Mouse (Mus musculus) T-helper 17 cell (primary cell): ENCODE measurements around the gene Thap12.

Experiments
- in situ Hi-C, 2 experiments: fragments of 300-600 bp; cut with MboI, MseI; formaldehyde crosslinking; loops; 1 replicate in 1 of 2; 2 replicates in 1 of 2; pipeline ENCODE4 v1.15.1; 2025; ENCODE audit warnings: high pct_unique_total_duplicates in 2 of 2

Gene Thap12

GRCm38 (mm10) chr7:98702283-98703240, at the start of gene Thap12:
Thap12 (plus strand) TSS chr7:98703103.
- in situ Hi-C loops, result loop anchor here in 1 of 2 experiments (25.0 kb wide), 1 partner anchor 1135 kb away; the partner anchor contains the start of gene Neu3

GRCm38 (mm10) chr7:98655681-98656530, 47.0 kb upstream of the Thap12 start:
- in situ Hi-C loops, result loop anchor here (5.0 kb wide), 1 partner anchor 36 kb away; no protein-coding TSS in a partner anchor

- in situ Hi-C loops, result loop anchor here (5.0 kb wide), 1 partner anchor 36 kb away; no protein-coding TSS in a partner anchor
Measured at GRCm38 (mm10) chr7:98656531-98657221, 46.2 kb upstream of the Thap12 start, which contains the start of gene Emsy. Emsy (minus strand) TSS chr7:98656783.

GRCm38 (mm10) chr7:98665166-98665565, 37.7 kb upstream of the Thap12 start:
- in situ Hi-C loops, result no loop called here

GRCm38 (mm10) chr7:98665726-98666125, 37.2 kb upstream of the Thap12 start:
- in situ Hi-C loops, result no loop called here

- in situ Hi-C loops, result no loop called here
Measured at GRCm38 (mm10) chr7:98667956-98668746, 34.8 kb upstream of the Thap12 start.

GRCm38 (mm10) chr7:98670831-98671230, 32.1 kb upstream of the Thap12 start:
- in situ Hi-C loops, result no loop called here

GRCm38 (mm10) chr7:98671416-98671815, 31.5 kb upstream of the Thap12 start:
- in situ Hi-C loops, result no loop called here

- in situ Hi-C loops, result no loop called here
Measured at GRCm38 (mm10) chr7:98672241-98672955, 30.5 kb upstream of the Thap12 start.

- in situ Hi-C loops, result no loop called here
Measured at GRCm38 (mm10) chr7:98674344-98674743, 28.6 kb upstream of the Thap12 start.

- in situ Hi-C loops, result loop anchor here in 1 of 2 experiments (25.0 kb wide), 1 partner anchor 1165 kb away; no protein-coding TSS in a partner anchor
Measured at GRCm38 (mm10) chr7:98677511-98677910, 25.4 kb upstream of the Thap12 start.

GRCm38 (mm10) chr7:98678441-98678840, 24.5 kb upstream of the Thap12 start:
- in situ Hi-C loops, result loop anchor here in 1 of 2 experiments (25.0 kb wide), 1 partner anchor 1166 kb away; no protein-coding TSS in a partner anchor

GRCm38 (mm10) chr7:98680691-98681090, 22.2 kb upstream of the Thap12 start:
- in situ Hi-C loops, result loop anchor here in 1 of 2 experiments (25.0 kb wide), 1 partner anchor 1168 kb away; no protein-coding TSS in a partner anchor

GRCm38 (mm10) chr7:98682821-98683220, 20.1 kb upstream of the Thap12 start:
- in situ Hi-C loops, result loop anchor here in 1 of 2 experiments (25.0 kb wide), 1 partner anchor 1171 kb away; no protein-coding TSS in a partner anchor

- in situ Hi-C loops, result loop anchor here in 1 of 2 experiments (25.0 kb wide), 1 partner anchor 1174 kb away; no protein-coding TSS in a partner anchor
Measured at GRCm38 (mm10) chr7:98685895-98686294, 17.0 kb upstream of the Thap12 start.

GRCm38 (mm10) chr7:98690126-98690525, 12.8 kb upstream of the Thap12 start:
- in situ Hi-C loops, result loop anchor here (5.0 to 25.0 kb wide), 4 partner anchors 33 to 1765 kb away; partner anchors contain the start of gene Emsy (in 2 of the 2)

GRCm38 (mm10) chr7:98690831-98691230, 12.1 kb upstream of the Thap12 start:
- in situ Hi-C loops, result loop anchor here (5.0 to 25.0 kb wide), 4 partner anchors 34 to 1764 kb away; partner anchors contain the start of gene Emsy (in 2 of the 2)

- in situ Hi-C loops, result loop anchor here (5.0 to 25.0 kb wide), 4 partner anchors 36 to 1762 kb away; partner anchors contain the start of gene Emsy (in 2 of the 2)
Measured at GRCm38 (mm10) chr7:98692761-98693546, 9.9 kb upstream of the Thap12 start.
